Mouse (Mus musculus) MEL (cell line): ENCODE measurements at regions not wholly inside any gene's neighbourhood (a gene's known extent, or its start where the extent isn't known, plus 50 kb on each side); places are given as distances from the start of the nearest gene placed in this dataset.

Experiments
- DNase-seq: peaks from one replicate; pipeline ENCODE4 v3.0.0; 2011; ENCODE audit warnings: low read depth, low spot score
- H3K27ac ChIP-seq: 2 replicates; pipeline ENCODE4 v1.5.1; 2012; ENCODE audit warnings: low read depth, mild to moderate bottlenecking, control low read depth, low read length, moderate library complexity; ENCODE audit not compliant: control insufficient read depth
- H3K27me3 ChIP-seq, 2 experiments: fragments of 150-350 bp in 1 of 2; sonication (generic) in 1 of 2; 2 replicates each; pipeline ENCODE4 v1.6.1; 2012; ENCODE audit warnings: low read length in 2 of 2, mild to moderate bottlenecking in 2 of 2, improper control_type of control experiment in 1 of 2, moderate library complexity in 1 of 2; ENCODE audit not compliant: insufficient read depth in 2 of 2, control insufficient read depth in 1 of 2
- H3K36me3 ChIP-seq, 2 experiments: 2 replicates each; pipeline ENCODE4 v1.6.1; 2012 to 2014; ENCODE audit warnings: low read length in 2 of 2, improper control_type of control experiment in 1 of 2, inconsistent platforms in 1 of 2, mild to moderate bottlenecking in 1 of 2; ENCODE audit not compliant: insufficient read depth in 2 of 2, control insufficient read depth in 1 of 2
- H3K4me1 ChIP-seq, 2 experiments: fragments of 150-350 bp in 1 of 2; sonication (generic) in 1 of 2; 2 replicates each; pipeline ENCODE4 v1.6.1; 2012; ENCODE audit warnings: low read length in 2 of 2, improper control_type of control experiment in 1 of 2, mild to moderate bottlenecking in 1 of 2; ENCODE audit not compliant: insufficient read depth in 2 of 2, control insufficient read depth in 1 of 2
- H3K4me3 ChIP-seq, 2 experiments: fragments of 150-350 bp in 1 of 2; sonication (generic) in 1 of 2; 2 replicates each; pipeline ENCODE4 v1.5.1; 2012; ENCODE audit warnings: low read depth in 2 of 2, low read length in 2 of 2, mild to moderate bottlenecking in 2 of 2, moderate library complexity in 2 of 2, control low read depth in 1 of 2, improper control_type of control experiment in 1 of 2; ENCODE audit not compliant: control insufficient read depth in 1 of 2, insufficient read depth in 1 of 2
- H3K79me2 ChIP-seq: 2 replicates; pipeline ENCODE4 v1.6.1; 2012; ENCODE audit warnings: mild to moderate bottlenecking, low read length, moderate library complexity; ENCODE audit not compliant: control insufficient read depth, poor library complexity, insufficient read depth
- H3K9ac ChIP-seq: 2 replicates; pipeline ENCODE4 v1.6.1; 2012; ENCODE audit warnings: low read depth, mild to moderate bottlenecking, control low read depth, low read length, moderate library complexity; ENCODE audit not compliant: control insufficient read depth, poor library complexity, severe bottlenecking
- H3K9me3 ChIP-seq: fragments of 150-350 bp; sonication (generic); replicated peaks from 2 replicates; pipeline ENCODE4 v1.6.1; 2012; ENCODE audit warnings: mild to moderate bottlenecking, low read length, improper control_type of control experiment, moderate library complexity; ENCODE audit not compliant: insufficient read depth
- BHLHE40 ChIP-seq: IDR thresholded peaks from 2 replicates; pipeline ENCODE4 v1.6.1; 2012; ENCODE audit warnings: low read depth, mild to moderate bottlenecking, inconsistent platforms, low read length, improper control_type of control experiment, borderline replicate concordance
- CHD1 ChIP-seq: IDR thresholded peaks from 2 replicates; pipeline ENCODE4 v1.6.1; 2012; ENCODE audit warnings: low read depth, mild to moderate bottlenecking, inconsistent platforms, low read length, improper control_type of control experiment
- E2F4 ChIP-seq: IDR thresholded peaks from 2 replicates; pipeline ENCODE4 v1.6.1; 2011; ENCODE audit warnings: low read depth, low read length, improper control_type of control experiment, borderline replicate concordance
- ETS1 ChIP-seq: IDR thresholded peaks from 2 replicates; pipeline ENCODE4 v1.6.1; 2012; ENCODE audit warnings: low read depth, mild to moderate bottlenecking, inconsistent platforms, low read length, improper control_type of control experiment, moderate library complexity
- HCFC1 ChIP-seq: IDR thresholded peaks from 2 replicates; pipeline ENCODE4 v1.6.1; 2012; ENCODE audit warnings: low read depth, mild to moderate bottlenecking, inconsistent platforms, low read length, improper control_type of control experiment, moderate library complexity
- JUND ChIP-seq: IDR thresholded peaks from 2 replicates; pipeline ENCODE4 v1.6.1; 2011; ENCODE audit warnings: low read depth, mild to moderate bottlenecking, improper control_type of control experiment, low read length
- MAX ChIP-seq: IDR thresholded peaks from 2 replicates; pipeline ENCODE4 v1.6.1; 2011; ENCODE audit warnings: low read length, improper control_type of control experiment
- MYB ChIP-seq: IDR thresholded peaks from 2 replicates; pipeline ENCODE4 v1.6.1; 2011; ENCODE audit warnings: mild to moderate bottlenecking, low read depth, low read length, improper control_type of control experiment
- NRF1 ChIP-seq: IDR thresholded peaks from 2 replicates; pipeline ENCODE4 v1.6.1; 2014; ENCODE audit warnings: low read depth, mild to moderate bottlenecking, inconsistent platforms, low read length, improper control_type of control experiment, moderate library complexity; ENCODE audit not compliant: poor library complexity, insufficient read depth, severe bottlenecking
- POLR2A ChIP-seq, 2 experiments: IDR thresholded peaks; 2 replicates each; pipeline ENCODE4 v1.6.1; 2011 to 2012; ENCODE audit warnings: low read length in 2 of 2, mild to moderate bottlenecking in 2 of 2, control low read depth in 1 of 2, improper control_type of control experiment in 1 of 2, low read depth in 1 of 2, moderate library complexity in 1 of 2; ENCODE audit not compliant: control insufficient read depth in 1 of 2, insufficient read depth in 1 of 2, poor library complexity in 1 of 2
- POLR2AphosphoS5 ChIP-seq: IDR thresholded peaks from 2 replicates; pipeline ENCODE4 v1.6.1; 2012; ENCODE audit warnings: low read depth, borderline replicate concordance, mild to moderate bottlenecking, inconsistent platforms, low read length, moderate library complexity, mixed read lengths
- RCOR1 ChIP-seq: IDR thresholded peaks from 2 replicates; pipeline ENCODE4 v1.6.1; 2012; ENCODE audit warnings: low read depth, mild to moderate bottlenecking, inconsistent platforms, low read length, improper control_type of control experiment
- SIN3A ChIP-seq: IDR thresholded peaks from 2 replicates; pipeline ENCODE4 v1.6.1; 2012; ENCODE audit warnings: low read length, improper control_type of control experiment, inconsistent platforms
- SMC3 ChIP-seq: IDR thresholded peaks from 2 replicates; pipeline ENCODE4 v1.6.1; 2011; ENCODE audit warnings: low read depth, low read length, improper control_type of control experiment
- TCF12 ChIP-seq: IDR thresholded peaks from 2 replicates; pipeline ENCODE4 v1.6.1; 2014; ENCODE audit warnings: low read depth, mild to moderate bottlenecking, inconsistent platforms, low read length, improper control_type of control experiment, moderate library complexity
- UBTF ChIP-seq: IDR thresholded peaks from 2 replicates; pipeline ENCODE4 v1.6.1; 2012; ENCODE audit warnings: low read depth, mild to moderate bottlenecking, inconsistent platforms, low read length, improper control_type of control experiment, moderate library complexity, borderline replicate concordance; ENCODE audit not compliant: insufficient read depth
- USF2 ChIP-seq, 2 experiments: IDR thresholded peaks; 2 replicates each; pipeline ENCODE4 v1.6.1; 2011 to 2012; ENCODE audit warnings: improper control_type of control experiment in 2 of 2, low read length in 2 of 2, borderline replicate concordance in 1 of 2, inconsistent platforms in 1 of 2, low read depth in 1 of 2, mild to moderate bottlenecking in 1 of 2; ENCODE audit not compliant: insufficient read depth in 1 of 2
- ZC3H11A ChIP-seq: IDR thresholded peaks from 2 replicates; pipeline ENCODE4 v1.6.1; 2012; ENCODE audit warnings: low read depth, mild to moderate bottlenecking, inconsistent platforms, low read length, improper control_type of control experiment
- ZKSCAN1 ChIP-seq: IDR thresholded peaks from 2 replicates; pipeline ENCODE4 v1.6.1; 2012; ENCODE audit warnings: low read depth, mild to moderate bottlenecking, inconsistent platforms, low read length, improper control_type of control experiment, moderate library complexity

- Histone ChIP-seq H3K36me3 (no peaks in the 10 kb centered on the region), H3K4me3 (no peak overlapping the region), H3K9ac (no peak overlapping the region), H3K79me2 (no peaks in the 10 kb centered on the region), H3K27ac (no peak overlapping the region), H3K4me1 (no peaks in the 10 kb centered on the region)
- no peak for DNase-seq
- TF ChIP-seq ZC3H11A (no peak), SMC3 (no peak), SIN3A (no peak), UBTF (no peak), MYB (no peak), ETS1 (no peak), TCF12 (no peak), NRF1 (no peak), HCFC1 (no peak)
- TF ChIP-seq, all 39 proteins: peak for 0
- H3K27me3 ChIP-seq = no peaks in the 10 kb centered on the region
- no peaks in the 10 kb centered on the region for H3K9me3 ChIP-seq
Measured at GRCm38 (mm10) chr1:143903234-143903633, 100.7 kb downstream of the Rgs2 start.

- Histone ChIP-seq H3K36me3 (no peaks in the 10 kb centered on the region), H3K4me3 (no peak overlapping the region), H3K27ac (no peak overlapping the region), H3K27me3 (no peaks in the 10 kb centered on the region), H3K9me3 (no peaks in the 10 kb centered on the region), H3K4me1 (no peaks in the 10 kb centered on the region), H3K9ac (no peak overlapping the region), H3K79me2 (no peaks in the 10 kb centered on the region)
- DNase-seq = no peak
- no peak for TF ChIP-seq ZC3H11A
Measured at GRCm38 (mm10) chr1:143901127-143901920, 102.6 kb downstream of the Rgs2 start.

GRCm38 (mm10) chr1:143888510-143888909 is 111.4 kb downstream of the Uchl5 start:
- no peak for DNase-seq
- H3K79me2 ChIP-seq = no peaks in the 10 kb centered on the region

More at GRCm38 (mm10) chr1:143888510-143888909, 111.4 kb downstream of the Uchl5 start:
- Histone ChIP-seq H3K36me3 (no peaks in the 10 kb centered on the region; a peak in 1 of 4 replicates), H3K4me1 (no peaks in the 10 kb centered on the region), H3K27me3 (no peaks in the 10 kb centered on the region), H3K27ac (no peak overlapping the region), H3K9me3 (no peaks in the 10 kb centered on the region), H3K9ac (no peak overlapping the region), H3K4me3 (no peak overlapping the region)
- TF ChIP-seq JUND = no peak
- TF ChIP-seq ETS1 = no peak
- TF ChIP-seq E2F4 = no peak
- TF ChIP-seq CHD1 = no peak
- TF ChIP-seq HCFC1 = no peak
- no peak for TF ChIP-seq MAX
- no peak for TF ChIP-seq RCOR1
- no peak for TF ChIP-seq NRF1
- TF ChIP-seq ZKSCAN1 = no peak
- TF ChIP-seq USF2 (IDR thresholded peaks at IDR 0.05; ENCODE audit: borderline replicate concordance in 1 of 2, insufficient read depth in 1 of 2, low read depth in 1 of 2, low read length in 2 of 2) = no peak
- no peak for TF ChIP-seq POLR2AphosphoS5
- no peak for TF ChIP-seq MYB
- TF ChIP-seq POLR2A (IDR thresholded peaks at IDR 0.05; ENCODE audit: control insufficient read depth in 1 of 2, insufficient read depth in 1 of 2, low read depth in 1 of 2, low read length in 2 of 2, poor library complexity in 1 of 2) = no peak
- TF ChIP-seq SMC3 = no peak
- TF ChIP-seq BHLHE40 = no peak
